8 mouse cellular contexts compared by ENCODE assay signal in genomic region chr13:92354456-92355271, GRCm38 (mm10). TPM values are rescaled to one million over a fixed set of nuclear protein-coding genes. Genes with fewer than 3 reads are reported as not detected.
DNase-seq lines count a peak whose midpoint lies in the region; ATAC-seq lines count a peak whose summit lies in the region.

Gene Dhfr (plus strand): TSS chr13:92354726.
Gene Msh3 (minus strand): TSS chr13:92355003.

- WGBS in hindbrain, embryonic 12.5 days = 0% methylated on average over 75 of the region's 76 CpGs

- peak; percentile 99 for DNase-seq in NIH3T3 (ENCODE audit: low read depth)
- DNase-seq in cerebellum, postnatal 10 days = peak; percentile 99
- DNase-seq in frontal cortex, postnatal 10 days (ENCODE audit: low spot score in 2 of 2) = peak; percentile 96 to 97
- peak; percentile 96 to 99 for DNase-seq in layer of hippocampus, postnatal 14 days (ENCODE audit: low spot score in 2 of 2)
- peak; percentile 97 for DNase-seq in lung, postnatal 14 days
- peak; percentile 95 for DNase-seq in retina, adult 2 months (ENCODE audit: low read depth, low spot score)
- peak; percentile 97 to 98 for DNase-seq in thymus, postnatal 36 days

- no peaks in the 10 kb centered on the region for H3K27me3 ChIP-seq in hindbrain, embryonic 12.5 days

- peak within 1 kb of the TSS; percentile 69 for H3K9ac ChIP-seq in hindbrain, embryonic 12.5 days

- peak; percentile 98 for ATAC-seq in hindbrain, embryonic 12.5 days (ENCODE audit: low FRiP score)

- peak within 1 kb of the TSS; percentile 81 for H3K27ac ChIP-seq in hindbrain, embryonic 12.5 days

- peak within 1 kb of the TSS; percentile 51 for H3K4me3 ChIP-seq in hindbrain, embryonic 12.5 days

- peaks cover 12% of the 10 kb centered on the region; the same call in 1 of the 2 replicates for H3K36me3 ChIP-seq in hindbrain, embryonic 12.5 days

- H3K9me3 ChIP-seq in hindbrain, embryonic 12.5 days (replicated peaks) = no peaks in the 10 kb centered on the region

- peaks cover 24% of the 10 kb centered on the region for H3K4me1 ChIP-seq in hindbrain, embryonic 12.5 days

- peak within 1 kb of the TSS; percentile 96 for H3K4me2 ChIP-seq in hindbrain, embryonic 12.5 days (replicated peaks)

RNA-seq across cellular contexts. Expression of gene Dhfr, which starts in this region (rescaled TPM):
- polyA plus RNA-seq in hindbrain, embryonic 12.5 days (2016; fragmentation: Nextera tagmentation; extraction: Ambion mirVana) = 11.1 and 11.4 TPM in 2 replicates
- 1 to 10 TPM; 1.8 to 2.1 TPM for total RNA-seq in layer of hippocampus, postnatal 14 days (2021)

RNA-seq across cellular contexts. Expression of gene Msh3, which starts in this region (rescaled TPM):
- polyA plus RNA-seq in hindbrain, embryonic 12.5 days (2016; fragmentation: Nextera tagmentation; extraction: Ambion mirVana) = 31.9 and 32.7 TPM in 2 replicates
- 10 to 100 TPM; 24.7 to 29.0 TPM for total RNA-seq in layer of hippocampus, postnatal 14 days (2021)

Comparison
In these comparisons a context has a peak if more than half of its experiments do, and no peak if none do; other contexts are left out.
1. Peak in every context shown above with its lines: DNase-seq, ATAC-seq, H3K4me3 ChIP-seq and H3K27ac ChIP-seq.